Mouse (Mus musculus): ENCODE data around the gene 4932414N04Rik.

GRCm38 (mm10) chr2:68794181-68794580, 137.9 kb downstream of the 4932414N04Rik start:
- TF ChIP-seq GATA1 (IDR thresholded peaks at IDR 0.05; ENCODE audit: borderline replicate concordance, low read length) = no peak
- TF ChIP-seq FLI1 (IDR thresholded peaks at IDR 0.05; ENCODE audit: low read length) = no peak

All from megakaryocyte, embryonic 14.5 days (primary cell).